Mouse (Mus musculus): ENCODE results near the gene Hist1h2an. TPM values are rescaled to one million over a fixed set of nuclear protein-coding genes. Genes with fewer than 3 reads are reported as not detected.
A peak's percentile ranks its signal among the peaks of the same experiment; 100 is the strongest.
"Not testable (repeated sequence)": the region's sequence is repeated elsewhere in the genome, so short reads cannot be mapped to it uniquely, and the experiment has no call there.

The Hist1h2an gene
- polyA plus RNA-seq (2015; fragmentation: Nextera tagmentation; extraction: Ambion mirVana): 2.4 and 4.7 TPM in 2 replicates

- H3K9me3 ChIP-seq; H3K27me3 ChIP-seq (replicated peaks); H3K36me3 ChIP-seq: not testable (repeated sequence)
- H3K9ac ChIP-seq: peak within 1 kb of the TSS; percentile 41
- peak within 1 kb of the TSS; percentile 34 for H3K4me3 ChIP-seq (replicated peaks)
- peaks cover 23% of the 10 kb centered on the region for H3K4me1 ChIP-seq (replicated peaks)
- peak; percentile 94 for ATAC-seq
- under 1% methylated on average over 40 of the region's 63 CpGs for WGBS
- H3K4me2 ChIP-seq (replicated peaks): peak within 1 kb of the TSS; percentile 60
- H3K27ac ChIP-seq: peak within 1 kb of the TSS; percentile 84
Observed at GRCm38 (mm10) chr13:21786899-21787629, at the start of gene Hist1h2an, which contains the start of gene Hist1h2bp. Gene Hist1h2an, minus strand, starts transcription at chr13:21787218. Gene Hist1h2bp, plus strand, starts transcription at chr13:21787461.

DNA sequence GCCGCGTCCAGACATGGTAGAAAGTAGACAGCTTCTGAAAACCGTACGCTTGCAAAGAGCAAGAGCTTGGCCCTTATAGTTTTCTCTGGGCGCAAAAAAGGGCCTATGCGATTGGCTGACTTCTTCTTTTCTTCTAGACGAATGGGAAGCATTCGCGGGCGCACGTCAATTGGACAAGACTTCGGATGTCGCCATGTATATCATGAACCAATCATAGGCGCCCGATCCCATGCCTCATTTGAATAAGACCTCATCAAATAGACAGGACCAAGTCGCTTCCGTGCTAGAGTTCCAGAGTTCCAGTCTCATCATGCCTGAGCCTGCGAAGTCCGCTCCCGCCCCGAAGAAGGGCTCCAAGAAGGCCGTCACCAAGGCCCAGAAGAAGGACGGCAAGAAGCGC is 46.4 kb upstream of the Hist1h2an start, which contains the start of the genes Hist1h2ap and Hist1h2br:
Gene Hist1h2ap (minus strand): TSS at position 47 of the 400 bp plus-strand sequence.
Gene Hist1h2br (plus strand): TSS at position 283 of the 400 bp plus-strand sequence.
- H3K27ac ChIP-seq; H3K9me3 ChIP-seq; H3K27me3 ChIP-seq (replicated peaks); H3K9ac ChIP-seq; H3K36me3 ChIP-seq; H3K4me2 ChIP-seq (replicated peaks); H3K4me1 ChIP-seq (replicated peaks); H3K4me3 ChIP-seq (replicated peaks): not testable (repeated sequence)
- peak; percentile 93 for ATAC-seq
- no CpG with 5 or more reads among the region's 24 CpGs for WGBS

DNA sequence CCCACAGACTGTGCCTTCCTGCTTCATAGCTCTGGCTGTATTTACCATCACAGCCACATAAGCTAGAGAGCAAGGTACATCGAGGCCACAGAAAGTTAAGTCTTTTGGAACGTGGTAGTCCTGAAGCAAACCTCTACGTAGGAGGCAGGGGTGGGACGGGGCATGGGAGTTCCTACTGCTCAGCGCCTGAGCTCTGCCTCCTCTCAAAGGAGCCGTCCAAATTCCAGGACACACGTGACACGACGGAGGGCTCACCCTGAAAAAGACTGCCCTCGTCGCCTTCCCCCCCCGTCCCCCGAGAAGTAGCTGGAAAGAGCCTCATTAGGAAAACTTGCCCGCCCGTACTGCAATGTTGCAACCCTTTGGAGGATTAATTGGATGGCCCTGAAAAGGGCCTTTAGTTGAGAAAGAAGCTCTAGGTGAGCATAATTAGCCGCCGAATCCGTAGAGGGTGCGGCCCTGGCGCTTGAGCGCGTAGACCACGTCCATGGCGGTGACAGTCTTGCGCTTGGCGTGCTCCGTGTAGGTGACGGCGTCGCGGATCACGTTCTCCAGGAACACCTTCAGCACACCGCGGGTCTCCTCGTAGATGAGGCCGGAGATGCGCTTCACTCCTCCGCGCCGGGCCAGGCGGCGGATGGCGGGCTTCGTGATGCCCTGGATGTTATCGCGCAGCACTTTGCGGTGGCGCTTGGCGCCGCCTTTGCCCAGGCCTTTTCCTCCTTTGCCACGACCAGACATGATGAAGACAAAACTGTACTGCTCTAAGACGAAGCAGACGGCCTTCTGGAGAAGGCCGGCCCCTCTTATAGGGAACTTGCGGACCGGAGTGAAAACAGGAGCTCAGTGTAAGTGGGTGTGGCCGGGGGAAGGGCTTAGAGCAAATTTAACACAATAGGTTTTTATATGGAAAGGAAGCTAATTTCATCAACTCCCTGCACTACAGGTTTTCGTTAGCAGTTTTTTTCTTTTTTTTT is 44.7 kb upstream of the Hist1h2an start, which contains the start of gene Hist1h4n:
Gene Hist1h4n (minus strand): TSS at position 779 of the 977 bp plus-strand sequence.
- H3K27me3 ChIP-seq (replicated peaks); H3K9me3 ChIP-seq; H3K36me3 ChIP-seq; H3K4me3 ChIP-seq (replicated peaks); H3K27ac ChIP-seq; H3K9ac ChIP-seq; H3K4me1 ChIP-seq (replicated peaks): not testable (repeated sequence)
- peak within 1 kb of the TSS; percentile 41 for H3K4me2 ChIP-seq (replicated peaks)
- under 1% methylated on average over 28 of the region's 58 CpGs for WGBS
- peak; percentile 86 for ATAC-seq

- Histone ChIP-seq H3K27ac (peak overlapping the region; percentile 36; the same call in 1 of the 2 replicates), H3K4me3 (replicated peaks) (no peak overlapping the region), H3K4me1 (replicated peaks) (no peaks in the 10 kb centered on the region), H3K36me3 (no peaks in the 10 kb centered on the region), H3K9me3 (no peaks in the 10 kb centered on the region), H3K27me3 (replicated peaks) (no peaks in the 10 kb centered on the region), H3K4me2 (replicated peaks) (no peak overlapping the region), H3K9ac (no peak overlapping the region)
- no peak for ATAC-seq
- WGBS: 88% methylated on average over 10 of the region's 10 CpGs
Observed at GRCm38 (mm10) chr13:21830344-21830743, 43.3 kb upstream of the Hist1h2an start.

DNA sequence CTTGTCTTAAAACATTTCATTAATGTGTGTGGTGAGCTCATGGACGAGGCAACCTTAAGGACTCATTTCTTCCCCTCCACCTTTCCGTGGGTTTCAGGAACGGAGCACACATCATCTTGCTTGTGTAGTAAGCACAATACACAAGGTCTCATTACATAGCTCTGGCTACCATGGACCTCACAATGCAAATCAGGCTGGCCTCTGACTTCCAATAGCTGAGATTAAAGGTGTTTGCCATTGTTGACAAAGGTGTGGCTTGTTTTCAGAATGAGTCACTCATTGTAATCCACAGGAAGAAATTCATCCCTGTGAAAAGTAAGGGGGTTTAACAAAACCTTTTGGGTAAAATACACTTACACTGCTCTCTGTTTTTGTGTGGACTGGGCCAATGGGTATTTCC is 41.5 kb upstream of the Hist1h2an start:
- no peaks in the 10 kb centered on the region for H3K27me3 ChIP-seq (replicated peaks)
- H3K36me3 ChIP-seq: no peaks in the 10 kb centered on the region
- no peak overlapping the region for H3K27ac ChIP-seq
- WGBS: 61% methylated on average over 3 of the region's 3 CpGs
- no peak overlapping the region for H3K4me2 ChIP-seq (replicated peaks)
- H3K4me3 ChIP-seq (replicated peaks): no peak overlapping the region
- H3K4me1 ChIP-seq (replicated peaks): no peaks in the 10 kb centered on the region
- no peak for ATAC-seq
- no peak overlapping the region for H3K9ac ChIP-seq
- no peaks in the 10 kb centered on the region for H3K9me3 ChIP-seq

DNA sequence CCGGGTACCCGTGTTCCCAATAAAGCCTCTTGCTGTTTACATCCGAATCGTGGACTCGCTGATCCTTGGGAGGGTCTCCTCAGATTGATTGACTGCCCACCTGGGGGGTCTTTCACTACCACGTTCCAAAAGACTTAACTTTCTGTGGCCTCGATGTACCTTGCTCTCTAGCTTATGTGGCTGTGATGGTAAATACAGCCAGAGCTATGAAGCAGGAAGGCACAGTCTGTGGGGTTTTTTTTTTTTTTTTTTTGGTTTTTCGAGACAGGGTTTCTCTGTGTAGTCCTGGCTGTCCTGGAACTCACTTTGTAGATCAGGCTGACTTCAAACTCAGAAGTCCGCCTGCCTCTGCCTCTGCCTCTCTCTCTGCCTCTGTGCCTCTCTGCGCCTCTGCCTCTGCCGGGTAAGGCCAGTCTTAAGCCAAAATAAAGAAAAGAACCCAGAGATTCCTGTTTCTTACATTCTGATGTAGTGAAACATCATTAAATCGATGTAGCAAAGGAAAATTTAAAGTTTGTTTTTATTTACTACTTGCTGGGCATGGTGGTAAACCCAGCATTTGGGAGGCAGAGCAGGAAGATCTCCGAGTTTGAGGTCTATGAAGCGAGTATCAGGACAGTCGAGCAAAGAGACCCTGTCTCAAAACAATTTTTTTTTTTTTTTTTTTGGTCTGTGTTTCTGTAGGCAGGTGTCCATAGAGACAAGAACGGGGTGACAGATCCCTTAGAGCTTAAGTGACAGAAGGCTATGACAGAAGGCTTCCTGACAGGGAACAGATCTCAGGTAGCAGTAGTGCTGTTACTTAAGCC is 33.3 kb upstream of the Hist1h2an start:
- H3K27ac ChIP-seq; H3K4me2 ChIP-seq (replicated peaks); H3K36me3 ChIP-seq; H3K4me1 ChIP-seq (replicated peaks); H3K9ac ChIP-seq; H3K9me3 ChIP-seq; H3K4me3 ChIP-seq (replicated peaks); H3K27me3 ChIP-seq (replicated peaks): not testable (repeated sequence)
- 73% methylated on average over 7 of the region's 16 CpGs for WGBS
- 0 out of 2 replicates have a peak, but pooled peaks have one; percentile 41 for ATAC-seq

- under 1% methylated on average over 14 of the region's 14 CpGs for WGBS
- 0 out of 2 replicates have a peak overlapping the region, but pooled peaks have one; percentile 9 for H3K4me3 ChIP-seq (replicated peaks)
- H3K4me2 ChIP-seq (replicated peaks): peak overlapping the region; percentile 36
Observed at GRCm38 (mm10) chr13:21812092-21812491, 25.1 kb upstream of the Hist1h2an start.

DNA sequence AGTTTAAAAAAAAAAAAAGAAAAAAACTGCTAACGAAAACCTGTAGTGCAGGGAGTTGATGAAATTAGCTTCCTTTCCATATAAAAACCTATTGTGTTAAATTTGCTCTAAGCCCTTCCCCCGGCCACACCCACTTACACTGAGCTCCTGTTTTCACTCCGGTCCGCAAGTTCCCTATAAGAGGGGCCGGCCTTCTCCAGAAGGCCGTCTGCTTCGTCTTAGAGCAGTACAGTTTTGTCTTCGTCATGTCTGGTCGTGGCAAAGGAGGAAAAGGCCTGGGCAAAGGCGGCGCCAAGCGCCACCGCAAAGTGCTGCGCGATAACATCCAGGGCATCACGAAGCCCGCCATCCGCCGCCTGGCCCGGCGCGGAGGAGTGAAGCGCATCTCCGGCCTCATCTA is 24.5 kb upstream of the Hist1h2an start, which contains the start of gene Hist1h4m:
Gene Hist1h4m (plus strand): TSS at position 208 of the 400 bp plus-strand sequence.
- not testable (repeated sequence) for H3K9ac ChIP-seq; H3K4me1 ChIP-seq (replicated peaks); H3K9me3 ChIP-seq; H3K36me3 ChIP-seq; H3K27me3 ChIP-seq (replicated peaks)
- peak; percentile 67 for ATAC-seq
- Histone ChIP-seq H3K4me3 (replicated peaks) (0 out of 2 replicates have a peak within 1 kb of the TSS, but pooled peaks have one; percentile 9), H3K4me2 (replicated peaks) (peak within 1 kb of the TSS; percentile 36), H3K27ac (0 out of 2 replicates have a peak within 1 kb of the TSS, but pooled peaks have one; percentile 22)
- no CpG with 5 or more reads among the region's 24 CpGs for WGBS

More at GRCm38 (mm10) chr13:21812092-21812491, 25.1 kb upstream of the Hist1h2an start:
- H3K9ac ChIP-seq; H3K36me3 ChIP-seq; H3K4me1 ChIP-seq (replicated peaks); H3K27me3 ChIP-seq (replicated peaks); H3K9me3 ChIP-seq: not testable (repeated sequence)
- H3K27ac ChIP-seq: 0 out of 2 replicates have a peak overlapping the region, but pooled peaks have one; percentile 22
- peak; percentile 64 for ATAC-seq

DNA sequence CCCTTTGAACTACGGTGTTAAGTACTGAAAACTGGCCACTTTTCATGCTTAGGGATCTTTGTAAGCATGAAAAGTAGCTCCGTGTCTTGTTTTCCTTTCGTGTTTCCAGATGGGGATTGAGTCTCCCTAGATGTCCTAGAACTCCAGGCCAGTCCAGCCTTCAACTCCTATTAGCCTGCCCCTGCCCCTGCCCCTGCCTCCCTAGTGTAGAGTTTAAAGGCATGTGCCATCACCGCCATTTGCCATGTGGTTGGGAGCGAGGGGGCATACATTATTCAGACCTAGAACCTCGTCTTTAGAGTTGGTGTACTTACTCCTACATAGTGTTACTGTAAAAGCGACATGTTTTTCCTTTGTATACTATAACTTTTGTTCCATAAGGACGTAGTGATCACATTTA is 24.1 kb upstream of the Hist1h2an start:
- not testable (repeated sequence) for H3K9ac ChIP-seq; H3K27ac ChIP-seq; H3K36me3 ChIP-seq; H3K27me3 ChIP-seq (replicated peaks); H3K9me3 ChIP-seq; H3K4me3 ChIP-seq (replicated peaks); H3K4me1 ChIP-seq (replicated peaks); H3K4me2 ChIP-seq (replicated peaks)
- no CpG with 5 or more reads among the region's 8 CpGs for WGBS
- ATAC-seq: peak; percentile 31

- no CpG with 5 or more reads among the region's 23 CpGs for WGBS
- peak; percentile 95 for ATAC-seq
- not testable (repeated sequence) for H3K9me3 ChIP-seq; H3K36me3 ChIP-seq; H3K27ac ChIP-seq; H3K27me3 ChIP-seq (replicated peaks); H3K9ac ChIP-seq; H3K4me3 ChIP-seq (replicated peaks); H3K4me1 ChIP-seq (replicated peaks); H3K4me2 ChIP-seq (replicated peaks)
Observed at GRCm38 (mm10) chr13:21810073-21810472, 23.1 kb upstream of the Hist1h2an start, which contains the start of the genes Hist1h2bq and Hist1h2ao. Gene Hist1h2bq, minus strand, starts transcription at chr13:21810197. Gene Hist1h2ao, plus strand, starts transcription at chr13:21810465.

DNA sequence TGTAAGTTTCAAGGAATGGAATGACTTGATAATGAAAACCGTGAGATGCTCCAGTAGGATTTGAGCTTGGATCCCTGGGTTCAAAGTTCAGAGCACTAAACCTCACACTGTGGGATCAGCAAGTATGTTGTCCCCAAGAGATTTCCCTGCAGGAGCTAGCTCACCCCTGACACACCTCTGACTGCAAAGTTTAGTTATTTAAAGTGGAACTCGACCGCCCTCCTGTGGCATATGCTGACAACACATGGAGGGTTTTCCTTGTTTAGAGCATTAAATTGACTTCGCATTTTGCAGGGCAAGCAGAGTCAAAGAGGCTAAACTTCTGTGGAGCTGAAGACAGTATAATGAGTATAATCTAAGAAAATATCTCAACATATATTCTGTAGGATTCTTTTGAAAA is 16.0 kb upstream of the Hist1h2an start:
- not testable (repeated sequence) for H3K36me3 ChIP-seq; H3K4me2 ChIP-seq (replicated peaks); H3K27me3 ChIP-seq (replicated peaks); H3K9ac ChIP-seq; H3K27ac ChIP-seq; H3K4me3 ChIP-seq (replicated peaks); H3K9me3 ChIP-seq; H3K4me1 ChIP-seq (replicated peaks)
- ATAC-seq: peak; percentile 86
- WGBS: no CpG with 5 or more reads among the region's 4 CpGs
